Mouse (Mus musculus): ENCODE measurements around the gene Cdca4. TPM values are rescaled to one million over a fixed set of nuclear protein-coding genes. Genes with fewer than 3 reads are reported as not detected.

The Cdca4 gene
- polyA plus RNA-seq, 1 experiment: 15.8 TPM

DNA sequence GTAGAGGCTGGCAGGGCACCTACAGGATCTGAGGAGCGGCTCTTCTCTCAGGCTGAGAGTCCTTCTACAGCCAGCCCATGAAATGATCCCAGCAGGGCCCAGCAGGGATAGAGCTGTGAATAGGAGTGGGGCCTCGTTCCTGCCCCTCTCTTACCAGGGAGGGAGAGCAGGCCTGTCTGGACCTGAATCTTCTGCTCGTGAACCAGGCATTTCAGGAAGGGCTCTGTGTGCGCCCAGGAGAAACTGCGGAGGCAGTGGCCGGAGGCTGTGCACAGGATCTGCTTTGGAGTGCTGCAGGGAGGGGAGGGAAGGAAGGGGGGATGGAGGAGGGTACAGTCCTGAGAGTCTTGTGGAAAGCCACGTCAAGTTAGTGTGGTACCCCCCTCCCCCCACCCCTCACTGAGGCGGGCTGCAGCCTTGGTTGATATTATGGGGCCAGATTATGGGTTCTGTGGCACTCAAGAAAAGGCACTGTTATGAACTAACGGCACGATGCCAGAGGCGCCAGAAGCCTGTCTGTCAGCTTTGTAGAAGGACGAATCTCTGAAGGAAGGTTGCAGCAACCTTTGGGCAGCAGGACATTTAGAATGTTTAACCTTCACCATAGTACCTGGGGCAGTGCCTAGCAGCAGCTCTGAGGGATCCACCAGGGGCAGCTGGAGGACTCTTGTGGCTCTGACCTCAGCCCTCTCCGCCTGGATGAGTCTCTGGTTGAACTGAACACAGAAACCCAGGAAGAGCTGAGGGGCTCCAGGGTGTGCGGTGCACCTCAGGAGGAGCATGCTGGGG is 14.3 kb downstream of the Cdca4 start:
- peaks cover 4% of the 10 kb centered on the region for H3K36me3 ChIP-seq (ENCODE audit: control insufficient read depth, insufficient read depth, low read length)
- no peak overlapping the region for H3K27ac ChIP-seq (ENCODE audit: insufficient read depth, low read depth, low read length)
- TF ChIP-seq POLR2A (IDR thresholded peaks at IDR 0.05; ENCODE audit: low read depth, low read length): no peak
- TF ChIP-seq CTCF (IDR thresholded peaks at IDR 0.05; ENCODE audit: extremely low read depth, insufficient read length, insufficient replicate concordance, low read depth, low read length): no peak

DNA sequence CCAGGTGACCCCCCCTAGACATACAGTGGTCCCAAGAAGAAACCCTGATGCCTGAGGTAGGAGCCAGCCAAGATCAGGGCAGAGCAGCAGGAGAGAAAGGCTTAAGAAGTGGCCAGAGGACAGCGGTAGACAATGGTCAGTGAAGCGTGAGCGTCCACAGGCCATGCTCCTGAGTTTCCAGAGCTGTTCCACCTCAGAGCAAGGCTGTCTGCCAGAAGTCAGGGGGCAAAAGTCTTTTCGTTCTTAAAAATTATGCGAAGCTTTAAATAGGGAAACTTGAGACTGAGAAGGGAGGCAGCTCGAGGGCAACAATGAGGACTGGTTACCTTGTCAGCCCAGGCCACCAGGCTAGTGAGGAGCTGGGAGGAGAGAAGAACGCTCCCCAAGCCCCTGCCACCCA is 15.9 kb downstream of the Cdca4 start:
- no peak for TF ChIP-seq POLR2A (IDR thresholded peaks at IDR 0.05; ENCODE audit: low read depth, low read length)
- TF ChIP-seq CTCF (IDR thresholded peaks at IDR 0.05; ENCODE audit: extremely low read depth, insufficient read length, insufficient replicate concordance, low read depth, low read length): no peak
- Histone ChIP-seq H3K36me3 (ENCODE audit: control insufficient read depth, insufficient read depth, low read length) (peaks cover 1% of the 10 kb centered on the region), H3K4me3 (ENCODE audit: low read depth, low read length) (no peak overlapping the region), H3K27me3 (ENCODE audit: control insufficient read depth, insufficient read depth, low read length) (0 out of 2 replicates have a peak, but pooled peaks cover 4% of the 10 kb centered on the region), H3K4me1 (ENCODE audit: control insufficient read depth, insufficient read depth, insufficient read length, low read length) (peaks cover 9% of the 10 kb centered on the region), H3K27ac (ENCODE audit: insufficient read depth, low read depth, low read length) (no peak overlapping the region)
- WGBS: 92% methylated on average over 7 of the region's 7 CpGs

More for the DNA sequence above, 14.3 kb downstream of the Cdca4 start:
- no peaks in the 10 kb centered on the region for H3K4me1 ChIP-seq (ENCODE audit: control insufficient read depth, insufficient read depth, insufficient read length, low read length)
- 86% methylated on average over 14 of the region's 14 CpGs for WGBS
- no peak overlapping the region for H3K4me3 ChIP-seq (ENCODE audit: low read depth, low read length)
- no peaks in the 10 kb centered on the region for H3K27me3 ChIP-seq (ENCODE audit: control insufficient read depth, insufficient read depth, low read length)

DNA sequence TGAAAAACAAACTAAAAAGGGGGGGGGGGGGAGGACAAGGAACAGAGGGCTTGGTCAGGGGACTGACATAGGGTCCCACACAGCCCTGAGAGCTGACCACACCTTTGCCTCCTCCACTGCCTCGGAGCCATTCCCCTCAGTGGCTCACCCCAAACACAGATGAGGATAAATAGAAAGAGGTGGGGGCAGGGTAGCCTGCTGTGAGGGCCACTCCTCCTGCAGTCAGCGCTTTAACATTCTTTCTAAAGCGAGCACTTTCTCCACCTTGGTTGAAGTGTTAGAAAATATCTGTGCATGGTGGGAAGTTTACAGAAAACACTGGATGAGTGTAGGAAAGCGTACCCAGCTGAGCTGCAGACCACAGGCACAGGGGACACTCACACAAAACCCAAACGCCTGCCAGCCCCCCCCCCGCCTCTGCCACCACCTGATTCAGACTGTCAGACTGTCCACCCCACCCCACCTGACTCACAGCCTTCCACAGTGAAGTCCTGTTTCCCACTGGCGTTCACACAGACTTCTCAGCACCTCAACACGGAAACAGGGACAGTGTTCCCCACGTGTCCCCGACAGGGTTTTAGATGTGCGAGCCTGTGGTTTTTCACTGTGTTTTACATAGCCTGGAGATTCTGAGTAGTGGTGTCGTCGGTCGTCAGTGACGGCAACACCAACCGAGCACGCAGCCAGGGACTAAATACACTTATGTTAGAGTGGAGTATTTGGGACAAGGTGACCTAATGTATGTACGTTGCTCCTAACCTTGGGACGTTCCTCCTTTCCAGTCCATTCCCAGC is 18.9 kb downstream of the Cdca4 start:
- H3K27me3 ChIP-seq (ENCODE audit: control insufficient read depth, insufficient read depth, low read length): peaks cover 4% of the 10 kb centered on the region; the same call in 1 of the 2 replicates
- H3K36me3 ChIP-seq (ENCODE audit: control insufficient read depth, insufficient read depth, low read length): no peaks in the 10 kb centered on the region
- peaks cover 11% of the 10 kb centered on the region for H3K4me1 ChIP-seq (ENCODE audit: control insufficient read depth, insufficient read depth, insufficient read length, low read length)
- TF ChIP-seq POLR2A (IDR thresholded peaks at IDR 0.05; ENCODE audit: low read depth, low read length): no peak
- TF ChIP-seq CTCF (IDR thresholded peaks at IDR 0.05; ENCODE audit: extremely low read depth, insufficient read length, insufficient replicate concordance, low read depth, low read length): no peak
- H3K27ac ChIP-seq (ENCODE audit: insufficient read depth, low read depth, low read length): no peak overlapping the region
- no peak overlapping the region for H3K4me3 ChIP-seq (ENCODE audit: low read depth, low read length)
- WGBS: 69% methylated on average over 19 of the region's 19 CpGs

DNA sequence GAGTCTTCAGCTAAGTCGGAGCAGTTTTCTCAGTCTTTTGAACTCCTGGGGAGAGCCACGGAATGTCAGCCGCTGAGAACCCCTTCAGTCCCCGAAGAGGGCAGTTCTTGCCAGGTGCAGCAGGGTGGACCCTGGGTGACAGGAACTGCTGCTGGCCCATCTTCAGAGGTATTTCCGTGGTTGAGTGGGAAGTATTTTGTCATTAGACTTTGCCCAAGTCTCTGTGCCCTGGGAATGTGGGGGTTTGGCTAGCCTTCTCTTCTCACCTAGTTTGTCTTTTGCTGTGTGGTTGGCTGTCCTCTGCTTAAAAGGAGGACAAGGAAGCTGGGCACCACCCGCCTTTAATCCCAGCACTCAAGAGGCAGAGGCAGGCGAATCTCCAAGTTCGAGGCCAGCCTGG is 19.6 kb downstream of the Cdca4 start:
- peaks cover 11% of the 10 kb centered on the region for H3K4me1 ChIP-seq (ENCODE audit: control insufficient read depth, insufficient read depth, insufficient read length, low read length)
- no peak overlapping the region for H3K27ac ChIP-seq (ENCODE audit: insufficient read depth, low read depth, low read length)
- H3K4me3 ChIP-seq (ENCODE audit: low read depth, low read length): peak overlapping the region; percentile 82
- TF ChIP-seq CTCF (IDR thresholded peaks at IDR 0.05; ENCODE audit: extremely low read depth, insufficient read length, insufficient replicate concordance, low read depth, low read length) (no peak), POLR2A (IDR thresholded peaks at IDR 0.05; ENCODE audit: low read depth, low read length) (no peak)
- 10% methylated on average over 8 of the region's 8 CpGs for WGBS
- H3K36me3 ChIP-seq (ENCODE audit: control insufficient read depth, insufficient read depth, low read length): no peaks in the 10 kb centered on the region
- peaks cover 4% of the 10 kb centered on the region; the same call in 1 of the 2 replicates for H3K27me3 ChIP-seq (ENCODE audit: control insufficient read depth, insufficient read depth, low read length)

DNA sequence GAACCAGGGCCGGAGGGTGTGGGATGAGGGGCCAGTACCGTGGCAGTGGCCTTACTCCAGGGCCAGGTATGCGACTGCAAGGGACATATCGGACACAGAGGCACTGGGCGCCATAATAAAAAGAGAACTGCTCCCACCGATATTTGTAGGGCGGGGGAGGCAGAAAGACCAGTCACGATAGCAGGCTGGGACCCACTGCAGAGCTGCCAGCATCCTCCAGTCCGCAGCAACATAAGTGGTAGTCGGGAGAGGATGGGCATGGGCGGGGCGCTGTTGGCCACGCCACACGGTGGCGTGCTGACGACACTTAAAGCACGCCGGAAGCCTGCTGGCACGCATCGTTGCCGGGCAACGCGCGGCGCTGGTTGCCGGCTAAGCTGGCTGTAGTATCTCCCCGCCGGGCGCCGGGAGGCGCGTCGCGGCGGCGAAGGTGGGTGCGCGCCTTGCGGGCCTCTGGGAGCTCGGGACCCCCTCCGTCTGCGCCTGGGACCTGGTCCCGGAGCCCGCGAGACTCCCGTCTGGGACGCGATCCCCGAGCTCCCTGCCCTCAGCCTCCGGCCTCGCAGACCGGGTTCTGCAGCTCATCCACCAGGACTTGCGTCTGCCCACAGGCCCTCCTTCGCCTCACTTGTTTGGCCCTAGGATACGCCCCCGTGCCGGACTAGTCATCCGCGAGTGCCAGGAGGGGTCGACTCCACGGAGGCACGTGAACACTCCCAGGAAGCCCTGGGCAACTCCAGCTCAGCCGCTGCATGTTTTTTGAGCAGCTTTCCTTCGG is 20.4 kb downstream of the Cdca4 start, which contains the start of gene Clba1:
Gene Clba1, plus strand, starts transcription at position 351 of the 778 bp plus-strand sequence.
- no peaks in the 10 kb centered on the region for H3K36me3 ChIP-seq (ENCODE audit: control insufficient read depth, insufficient read depth, low read length)
- no peak within 1 kb of the TSS for H3K27ac ChIP-seq (ENCODE audit: insufficient read depth, low read depth, low read length)
- peaks cover 4% of the 10 kb centered on the region; the same call in 1 of the 2 replicates for H3K27me3 ChIP-seq (ENCODE audit: control insufficient read depth, insufficient read depth, low read length)
- H3K4me1 ChIP-seq (ENCODE audit: control insufficient read depth, insufficient read depth, insufficient read length, low read length): peaks cover 11% of the 10 kb centered on the region
- H3K4me3 ChIP-seq (ENCODE audit: low read depth, low read length): peak within 1 kb of the TSS; percentile 82
- no peak for TF ChIP-seq CTCF (IDR thresholded peaks at IDR 0.05; ENCODE audit: extremely low read depth, insufficient read length, insufficient replicate concordance, low read depth, low read length)
- TF ChIP-seq POLR2A (IDR thresholded peaks at IDR 0.05; ENCODE audit: low read depth, low read length): 0 out of 2 replicates have a peak, but pooled peaks have one; percentile 9
- 2% methylated on average over 64 of the region's 64 CpGs for WGBS

DNA sequence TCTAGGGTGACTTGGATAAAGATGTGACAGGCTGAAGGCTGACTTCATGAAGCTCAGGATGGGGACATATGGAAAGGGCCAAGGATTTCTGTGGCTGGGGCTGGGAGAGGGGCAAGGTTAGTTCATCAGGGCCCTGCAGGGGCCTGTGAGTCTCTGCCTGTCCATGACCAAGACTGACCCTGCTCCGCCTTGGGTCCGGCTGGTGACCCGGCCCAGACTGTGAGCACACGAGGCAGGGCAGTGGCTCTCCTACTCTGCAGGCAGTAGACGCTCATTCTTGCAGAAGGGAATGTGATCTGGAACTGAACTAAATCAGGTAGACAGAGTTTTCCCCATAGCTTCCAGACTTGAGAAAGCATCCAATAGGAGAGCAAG is 21.0 kb downstream of the Cdca4 start:
- Histone ChIP-seq H3K4me1 (ENCODE audit: control insufficient read depth, insufficient read depth, insufficient read length, low read length) (peaks cover 11% of the 10 kb centered on the region), H3K27ac (ENCODE audit: insufficient read depth, low read depth, low read length) (no peak overlapping the region), H3K4me3 (ENCODE audit: low read depth, low read length) (peak overlapping the region; percentile 82; the same call in 1 of the 2 replicates), H3K27me3 (ENCODE audit: control insufficient read depth, insufficient read depth, low read length) (peaks cover 7% of the 10 kb centered on the region; the same call in 1 of the 2 replicates), H3K36me3 (ENCODE audit: control insufficient read depth, insufficient read depth, low read length) (no peaks in the 10 kb centered on the region)
- TF ChIP-seq POLR2A (IDR thresholded peaks at IDR 0.05; ENCODE audit: low read depth, low read length): no peak
- TF ChIP-seq CTCF (IDR thresholded peaks at IDR 0.05; ENCODE audit: extremely low read depth, insufficient read length, insufficient replicate concordance, low read depth, low read length): no peak
- WGBS: 75% methylated on average over 5 of the region's 5 CpGs
